Mouse (Mus musculus) bone marrow, adult 2 months (tissue): Measurements from ENCODE around the gene 2900026A02Rik. TPM values are rescaled to one million over a fixed set of nuclear protein-coding genes. Genes with fewer than 3 reads are reported as not detected.

ENCODE experiments used
- H3K27ac ChIP-seq: fragments of 200-500 bp; 2 replicates; pipeline ENCODE4 v1.5.1; 2012; ENCODE audit warnings: low read depth, mild to moderate bottlenecking, control low read depth, inconsistent platforms, low read length; ENCODE audit not compliant: control insufficient read depth, poor library complexity, insufficient read depth
- H3K4me1 ChIP-seq: fragments of 200-500 bp; 2 replicates; pipeline ENCODE4 v1.6.1; 2011; ENCODE audit warnings: low read length; ENCODE audit not compliant: control insufficient read depth, insufficient read depth
- H3K4me3 ChIP-seq: fragments of 200-500 bp; replicated peaks from 2 replicates; pipeline ENCODE3; 2011; ENCODE audit warnings: mild to moderate bottlenecking, low read depth, low read length, control low read depth; ENCODE audit not compliant: control insufficient read depth
- CTCF ChIP-seq: fragments of 200-500 bp; IDR thresholded peaks from 2 replicates; pipeline ENCODE4 v1.5.1; 2011; ENCODE audit warnings: low read length, control low read depth; ENCODE audit not compliant: control insufficient read depth, insufficient read depth
- POLR2A ChIP-seq: fragments of 200-500 bp; IDR thresholded peaks from 2 replicates; pipeline ENCODE4 v1.6.1; 2011; ENCODE audit warnings: low read depth, mild to moderate bottlenecking, control low read depth, low read length, borderline replicate concordance; ENCODE audit not compliant: control insufficient read depth
- WGBS: fragments of 180-500 bp; shearing (Covaris S2); methylation state at CpG from one replicate; pipeline ENCODE4 v1.1.7; 2018; 5-methylcytosine and 5-hydroxymethylcytosine counted together
- polyA plus RNA-seq: library from polyadenylated mRNA; stranded (reverse); fragments of >200 nt; gene quantifications from 2 replicates; pipeline ENCODE4 v1.2.4, GENCODE M21; 2011; ENCODE audit warnings: low replicate concordance; ENCODE audit not compliant: missing spikeins, insufficient read depth, insufficient read length

The 2900026A02Rik gene
- polyA plus RNA-seq, 1 experiment: 4.1 TPM

DNA sequence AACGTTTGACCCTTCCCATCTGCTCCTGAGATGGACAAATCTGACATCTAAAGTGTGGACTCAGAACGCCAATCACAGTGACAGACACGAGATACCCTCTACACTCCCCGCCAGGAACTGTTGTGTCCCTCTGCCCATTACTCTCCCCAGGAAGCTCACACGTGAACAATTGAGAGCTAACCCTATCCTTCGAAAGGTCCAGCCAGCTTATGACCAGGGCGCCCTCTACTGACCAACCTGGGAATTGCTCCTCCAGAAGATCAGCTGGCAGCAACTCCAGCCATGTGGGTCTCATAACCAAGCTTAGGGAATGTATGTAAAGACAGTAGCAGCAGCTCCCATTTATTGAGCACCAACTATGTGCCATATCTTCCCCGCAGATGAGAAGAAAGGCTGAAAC is 65.9 kb downstream of the 2900026A02Rik start:
- TF ChIP-seq CTCF: peak; percentile 90
- TF ChIP-seq POLR2A: no peak
- H3K27ac ChIP-seq: no peak overlapping the region
- no peak overlapping the region for H3K4me3 ChIP-seq
- peaks cover 3% of the 10 kb centered on the region; the same call in 1 of the 2 replicates for H3K4me1 ChIP-seq
- WGBS: 10% methylated on average over 8 of the region's 8 CpGs

DNA sequence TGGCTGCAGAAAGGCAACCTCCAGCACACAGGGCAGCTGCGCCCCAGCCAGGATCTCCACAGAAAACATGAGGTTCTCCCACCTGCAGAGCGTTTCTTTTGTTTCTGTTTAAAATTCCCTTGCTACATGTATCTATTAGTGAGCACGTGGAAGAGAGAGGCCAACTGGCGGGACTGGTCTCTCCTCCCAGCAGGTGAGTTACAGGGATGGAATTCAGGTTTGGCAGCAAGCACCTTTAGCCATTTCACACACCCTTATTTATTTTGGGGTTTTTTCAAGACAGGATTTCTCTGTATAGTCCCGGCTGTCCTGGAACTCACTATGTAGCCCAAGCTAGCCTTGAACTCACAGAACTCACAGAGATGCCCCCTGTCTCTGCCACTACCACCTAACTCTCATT is 66.6 kb downstream of the 2900026A02Rik start:
- no peak overlapping the region for H3K4me3 ChIP-seq
- WGBS: 83% methylated on average over 5 of the region's 5 CpGs
- H3K4me1 ChIP-seq: peaks cover 3% of the 10 kb centered on the region; the same call in 1 of the 2 replicates
- no peak overlapping the region for H3K27ac ChIP-seq
- TF ChIP-seq POLR2A (no peak), CTCF (no peak)

DNA sequence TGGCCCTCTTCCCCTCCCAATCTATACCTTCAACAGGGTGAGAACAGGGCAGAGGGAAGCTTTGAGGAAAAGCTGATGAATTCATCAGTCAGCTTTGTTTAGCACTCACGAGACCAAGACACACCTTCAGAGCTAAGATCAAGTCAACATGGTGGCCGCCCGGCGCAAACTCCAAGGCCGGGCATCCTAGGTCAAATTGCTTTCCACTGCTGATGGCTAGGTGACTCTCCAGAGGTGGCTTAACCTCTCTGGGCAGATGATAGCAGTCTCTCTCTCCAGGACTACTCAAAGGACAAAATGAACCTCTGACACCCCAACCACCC is 67.6 kb downstream of the 2900026A02Rik start:
- Histone ChIP-seq H3K4me3 (no peak overlapping the region), H3K4me1 (peaks cover 3% of the 10 kb centered on the region; the same call in 1 of the 2 replicates), H3K27ac (no peak overlapping the region; the same call in 1 of the 2 replicates)
- 80% methylated on average over 5 of the region's 5 CpGs for WGBS
- TF ChIP-seq POLR2A (no peak), CTCF (no peak)

DNA sequence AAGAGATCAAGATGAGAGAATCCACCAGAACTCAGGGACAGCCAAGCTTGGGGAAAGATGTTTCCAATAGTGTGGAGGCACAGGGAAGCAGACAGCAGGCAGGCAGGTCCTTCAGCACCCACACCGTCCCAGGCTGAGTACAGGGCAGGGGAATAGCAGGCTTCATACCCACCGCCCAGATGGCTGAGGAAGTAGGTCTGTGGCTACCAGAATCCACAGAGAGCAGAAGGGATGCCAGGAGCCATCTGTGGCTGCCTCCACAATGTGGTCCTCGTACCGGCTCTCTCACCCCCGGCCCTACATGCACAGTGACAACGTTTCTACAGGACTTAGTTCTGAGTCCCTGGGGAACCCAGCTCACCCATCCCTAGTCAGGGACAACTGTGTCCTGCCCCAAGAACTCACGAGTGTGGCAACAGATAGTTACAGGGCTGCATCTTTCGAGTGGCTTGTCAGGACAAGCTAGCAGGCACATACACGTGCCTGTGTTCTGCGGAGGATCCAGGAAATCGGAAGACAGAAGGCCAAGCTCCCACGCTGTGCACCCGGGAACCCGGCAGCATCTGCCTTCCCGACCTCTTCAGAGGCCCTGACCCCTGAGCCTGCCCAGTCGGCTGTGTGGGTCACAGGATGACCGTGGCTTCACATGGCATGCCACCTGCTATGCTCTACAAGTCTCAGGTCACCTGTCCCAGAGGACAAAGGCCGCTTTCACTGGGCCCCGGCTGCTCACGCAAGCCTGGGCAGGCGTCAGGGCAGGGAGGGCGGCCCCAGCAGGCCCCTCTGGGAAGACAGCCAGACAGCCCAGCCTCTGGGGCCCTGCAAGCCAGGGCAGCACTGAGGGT is 68.2 kb downstream of the 2900026A02Rik start:
- Histone ChIP-seq H3K27ac (no peak overlapping the region; the same call in 1 of the 2 replicates), H3K4me3 (no peak overlapping the region), H3K4me1 (peaks cover 3% of the 10 kb centered on the region; the same call in 1 of the 2 replicates)
- WGBS: 54% methylated on average over 22 of the region's 22 CpGs
- TF ChIP-seq CTCF (no peak), POLR2A (no peak)

DNA sequence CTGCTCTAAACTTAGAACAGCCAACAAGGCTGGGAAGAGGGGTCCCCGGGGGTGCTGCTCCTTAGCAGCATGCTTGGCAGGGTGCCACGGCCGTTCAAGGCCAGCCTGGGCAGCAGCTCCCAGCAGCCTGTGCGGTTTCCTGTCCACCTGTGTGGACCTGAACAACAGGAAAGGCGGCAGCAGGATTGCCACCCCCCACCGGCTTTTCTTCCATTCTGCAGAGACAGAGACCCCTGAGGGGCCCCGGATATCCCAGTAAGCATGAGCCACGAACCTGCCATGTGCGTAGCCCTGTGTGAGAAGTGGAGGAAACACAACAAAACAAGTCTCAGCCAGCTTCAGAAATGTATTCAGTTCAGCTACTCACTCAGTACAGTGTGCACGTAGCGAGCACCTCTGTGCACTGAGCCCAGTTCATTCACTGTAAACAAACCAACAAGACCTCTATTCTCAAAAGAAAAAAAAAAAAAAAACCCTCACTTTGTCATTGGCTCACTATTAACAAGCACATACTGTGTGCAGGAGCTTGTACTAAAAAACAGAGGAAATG is 69.4 kb downstream of the 2900026A02Rik start:
- Histone ChIP-seq H3K4me3 (no peak overlapping the region), H3K27ac (peak overlapping the region; percentile 50; the same call in 1 of the 2 replicates), H3K4me1 (peaks cover 1% of the 10 kb centered on the region; the same call in 1 of the 2 replicates)
- TF ChIP-seq POLR2A (no peak), CTCF (no peak)
- WGBS: 22% methylated on average over 11 of the region's 11 CpGs

DNA sequence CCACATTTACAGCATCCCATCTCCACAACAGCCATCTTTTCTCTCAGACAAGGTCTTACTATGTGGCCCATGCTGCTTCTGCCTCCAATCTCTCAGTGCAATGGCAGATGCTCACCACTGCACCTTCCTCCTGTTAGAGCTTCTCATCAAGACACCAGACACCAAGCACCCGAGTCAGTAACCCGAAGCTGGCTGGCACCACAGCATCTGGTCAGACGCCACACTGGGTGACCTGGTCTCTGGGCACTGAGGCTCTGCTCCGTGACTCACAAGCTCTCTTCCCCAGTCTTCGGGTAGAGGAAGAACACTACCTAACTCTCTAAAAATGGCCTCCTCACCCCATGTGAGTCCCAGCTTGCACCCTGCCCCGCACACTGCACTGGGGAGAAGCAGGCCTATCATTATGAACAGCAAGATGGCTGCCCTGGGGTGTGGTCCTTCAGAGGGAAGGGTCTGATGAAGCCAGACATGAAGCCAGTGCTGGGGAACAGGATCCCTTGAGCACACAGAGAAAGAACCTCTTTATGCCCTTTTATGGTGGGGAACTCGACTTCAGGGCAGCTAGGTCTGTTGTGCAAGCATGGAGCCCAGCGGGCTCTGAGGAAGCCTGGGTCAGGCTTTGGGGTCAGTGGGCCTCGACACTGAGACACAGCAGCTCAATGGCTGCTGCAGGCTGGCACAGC is 70.0 kb downstream of the 2900026A02Rik start:
- H3K27ac ChIP-seq: peak overlapping the region; percentile 50
- TF ChIP-seq CTCF (no peak), POLR2A (no peak)
- H3K4me3 ChIP-seq: no peak overlapping the region
- H3K4me1 ChIP-seq: peaks cover 1% of the 10 kb centered on the region; the same call in 1 of the 2 replicates
- WGBS: 39% methylated on average over 9 of the region's 9 CpGs

DNA sequence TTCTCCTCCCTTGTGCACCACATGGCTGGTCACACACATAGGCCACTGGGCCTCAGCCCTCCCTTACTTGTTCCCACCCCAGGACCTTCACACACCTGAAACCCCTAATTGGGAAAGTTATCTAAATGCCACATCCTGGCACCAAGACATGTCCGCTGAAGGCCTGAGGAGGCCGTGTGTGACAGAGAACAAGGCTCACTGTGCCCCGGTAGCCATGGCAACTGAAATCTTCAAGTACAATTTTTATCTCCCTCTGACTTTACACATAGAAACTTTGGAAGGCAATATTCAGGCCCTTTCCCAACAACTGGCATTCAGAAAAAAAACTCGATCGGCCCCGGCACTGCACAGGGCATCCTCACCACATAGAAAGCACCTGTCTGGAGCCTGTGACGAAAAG is 72.0 kb downstream of the 2900026A02Rik start:
- H3K4me1 ChIP-seq: peaks cover 1% of the 10 kb centered on the region; the same call in 1 of the 2 replicates
- WGBS: 82% methylated on average over 7 of the region's 7 CpGs
- TF ChIP-seq POLR2A (no peak), CTCF (no peak)
- no peak overlapping the region for H3K4me3 ChIP-seq
- H3K27ac ChIP-seq: no peak overlapping the region

DNA sequence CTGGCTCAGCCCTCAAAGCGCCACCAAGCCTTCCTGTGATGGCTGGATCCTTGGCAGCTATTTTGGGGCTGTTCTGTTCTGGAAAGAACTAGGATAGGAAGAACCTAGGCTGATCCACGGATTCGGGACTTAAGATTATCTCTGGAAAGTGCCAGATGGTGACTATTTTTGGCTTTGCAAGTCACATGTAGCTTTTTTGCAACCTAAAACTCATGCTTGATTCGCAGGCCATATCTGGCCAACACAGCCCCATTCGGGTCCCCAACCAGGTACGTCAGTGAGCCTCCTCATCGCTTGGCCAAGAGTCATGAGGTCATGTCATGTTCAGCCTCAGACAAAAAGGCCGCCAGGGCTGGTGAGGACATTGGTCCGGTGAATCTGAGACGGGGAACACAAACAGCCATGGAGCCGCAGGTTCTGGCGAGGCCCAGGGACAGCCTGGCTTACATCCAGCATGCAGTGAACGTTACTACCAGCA is 73.0 kb downstream of the 2900026A02Rik start:
- Histone ChIP-seq H3K4me1 (peaks cover 1% of the 10 kb centered on the region; the same call in 1 of the 2 replicates), H3K27ac (no peak overlapping the region), H3K4me3 (no peak overlapping the region)
- no peak for TF ChIP-seq POLR2A
- no peak for TF ChIP-seq CTCF
- WGBS: 82% methylated on average over 13 of the region's 13 CpGs
